Mouse (Mus musculus) midbrain, embryonic 13.5 days (tissue): Measurements from ENCODE around the gene Gpatch4. TPM values are rescaled to one million over a fixed set of nuclear protein-coding genes. Genes with fewer than 3 reads are reported as not detected.

Experiments used
- ATAC-seq: fragments of 200-750 bp; cut with Nextera tagmentation; 2 replicates; pipeline ENCODE4 v1.8.0; 2017; ENCODE audit warnings: mild to moderate bottlenecking, moderate TSS enrichment, moderate library complexity
- H3K27ac ChIP-seq: fragments of 300-500 bp; sonication (generic); 2 replicates; pipeline ENCODE4 v1.5.1; 2015; ENCODE audit warnings: inconsistent platforms, mild to moderate bottlenecking, moderate library complexity
- H3K27me3 ChIP-seq: fragments of 300-500 bp; sonication (generic); 2 replicates; pipeline ENCODE4 v1.6.1; 2015; ENCODE audit warnings: mild to moderate bottlenecking, inconsistent platforms
- H3K36me3 ChIP-seq: fragments of 300-500 bp; sonication (generic); 2 replicates; pipeline ENCODE4 v1.6.1; 2015; ENCODE audit warnings: mild to moderate bottlenecking, inconsistent platforms
- H3K4me1 ChIP-seq: fragments of 300-500 bp; sonication (generic); replicated peaks from 2 replicates; pipeline ENCODE4 v1.6.1; 2015; ENCODE audit warnings: inconsistent platforms
- H3K4me2 ChIP-seq: fragments of 300-500 bp; sonication (generic); replicated peaks from 2 replicates; pipeline ENCODE4 v1.6.1; 2015; ENCODE audit warnings: moderate library complexity, mild to moderate bottlenecking, inconsistent platforms
- H3K4me3 ChIP-seq: fragments of 300-500 bp; sonication (generic); replicated peaks from 2 replicates; pipeline ENCODE4 v1.5.1; 2015; ENCODE audit warnings: mild to moderate bottlenecking, inconsistent platforms
- H3K9ac ChIP-seq: fragments of 300-500 bp; sonication (generic); replicated peaks from 2 replicates; pipeline ENCODE4 v1.6.1; 2015; ENCODE audit warnings: mild to moderate bottlenecking, inconsistent platforms
- H3K9me3 ChIP-seq: fragments of 300-500 bp; sonication (generic); 2 replicates; pipeline ENCODE4 v1.6.1; 2016; ENCODE audit warnings: mild to moderate bottlenecking, inconsistent platforms
- WGBS: fragments of 180-500 bp; shearing (Covaris S2); methylation state at CpG from one replicate; pipeline ENCODE4 v1.1.7; 2015; 5-methylcytosine and 5-hydroxymethylcytosine counted together
- polyA plus RNA-seq: library from polyadenylated mRNA; unstranded; fragments of >200 nt; fragmentation: Nextera tagmentation; extraction: Ambion mirVana; gene quantifications from 2 replicates; pipeline ENCODE4 v1.2.1, GENCODE M21; 2015

The Gpatch4 gene
- polyA plus RNA-seq, 1 experiment from 2014 or later = 28.1 TPM

GRCm38 (mm10) chr3:88049532-88049931 lies 6.6 kb downstream of the Gpatch4 start:
- no peaks in the 10 kb centered on the region for H3K9me3 ChIP-seq
- 91% methylated on average over 3 of the region's 3 CpGs for WGBS
- no peaks in the 10 kb centered on the region for H3K4me1 ChIP-seq
- no peak for ATAC-seq
- H3K36me3 ChIP-seq = peaks cover 44% of the 10 kb centered on the region
- H3K4me3 ChIP-seq = no peak overlapping the region
- no peak overlapping the region for H3K4me2 ChIP-seq
- no peaks in the 10 kb centered on the region for H3K27me3 ChIP-seq
- H3K27ac ChIP-seq = no peak overlapping the region
- H3K9ac ChIP-seq = no peak overlapping the region

DNA sequence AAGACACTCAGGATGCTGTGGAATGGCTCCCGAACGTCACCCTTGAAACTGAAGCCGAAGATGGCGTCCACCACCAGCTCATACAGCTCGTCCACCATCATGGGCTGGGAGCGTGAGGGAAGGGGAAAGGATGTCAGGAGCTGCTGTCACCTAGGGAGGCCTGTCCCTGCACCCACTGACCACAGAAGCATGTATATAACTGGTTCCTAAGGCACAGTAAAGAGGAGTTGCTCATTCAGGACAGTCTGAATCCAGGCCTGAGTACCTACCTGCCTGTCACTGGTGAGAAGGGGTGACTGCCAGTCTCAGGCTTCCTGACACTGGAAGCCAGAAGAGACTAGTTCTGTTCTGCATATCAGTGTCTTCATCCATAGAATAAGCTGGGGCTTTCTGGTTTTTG lies 14.1 kb downstream of the Gpatch4 start:
- Histone ChIP-seq H3K9ac (peak overlapping the region; percentile 91), H3K9me3 (no peaks in the 10 kb centered on the region), H3K27me3 (no peaks in the 10 kb centered on the region), H3K36me3 (peaks cover 44% of the 10 kb centered on the region), H3K4me3 (peak overlapping the region; percentile 85), H3K4me1 (peaks cover 17% of the 10 kb centered on the region), H3K4me2 (peak overlapping the region; percentile 91), H3K27ac (no peak overlapping the region)
- WGBS = 91% methylated on average over 6 of the region's 6 CpGs
- no peak for ATAC-seq

- H3K27me3 ChIP-seq = no peaks in the 10 kb centered on the region
- peaks cover 33% of the 10 kb centered on the region for H3K36me3 ChIP-seq
- H3K4me3 ChIP-seq = peak within 1 kb of the TSS; percentile 85
- WGBS = 1% methylated on average over 59 of the region's 60 CpGs
- H3K4me2 ChIP-seq = peak within 1 kb of the TSS; percentile 91
- peak; percentile 98 for ATAC-seq
- peak within 1 kb of the TSS; percentile 91 for H3K9ac ChIP-seq
- H3K27ac ChIP-seq = peak within 1 kb of the TSS; percentile 78
- H3K9me3 ChIP-seq = no peaks in the 10 kb centered on the region
- H3K4me1 ChIP-seq = peaks cover 17% of the 10 kb centered on the region
Observed at GRCm38 (mm10) chr3:88057902-88058696, 15.2 kb downstream of the Gpatch4 start, which contains the start of gene Naxe. Gene Naxe (minus strand): TSS chr3:88058495.

- no peak overlapping the region for H3K9ac ChIP-seq
- peaks cover 17% of the 10 kb centered on the region for H3K27me3 ChIP-seq
- H3K27ac ChIP-seq = no peak overlapping the region
- no peaks in the 10 kb centered on the region for H3K4me1 ChIP-seq
- ATAC-seq = no peak
- no peaks in the 10 kb centered on the region for H3K9me3 ChIP-seq
- 32% methylated on average over 2 of the region's 2 CpGs for WGBS
- no peaks in the 10 kb centered on the region for H3K36me3 ChIP-seq
- no peak overlapping the region for H3K4me2 ChIP-seq
- H3K4me3 ChIP-seq = no peak overlapping the region
Observed at GRCm38 (mm10) chr3:88068386-88068785, 25.5 kb downstream of the Gpatch4 start.

DNA sequence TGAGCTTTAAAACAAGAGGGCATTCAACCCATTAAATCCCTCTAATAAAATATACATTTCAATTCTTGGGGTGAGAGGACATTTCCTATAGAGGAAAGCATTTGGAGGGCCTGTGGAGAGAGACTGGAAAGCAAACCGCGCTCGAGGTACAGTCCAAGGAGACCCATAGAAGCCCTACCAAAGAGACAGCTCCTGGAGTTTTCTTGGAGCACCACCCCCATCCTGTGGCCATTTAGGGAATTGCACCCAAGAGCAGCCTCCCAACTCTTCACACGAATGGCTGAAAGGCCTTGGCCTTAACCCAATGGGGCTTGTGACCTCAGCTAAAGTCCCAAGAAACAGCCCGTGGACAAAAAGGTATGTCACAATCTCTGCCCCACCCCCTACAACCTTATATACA lies 28.9 kb downstream of the Gpatch4 start:
- H3K4me1 ChIP-seq = no peaks in the 10 kb centered on the region
- H3K4me3 ChIP-seq = no peak overlapping the region
- no peaks in the 10 kb centered on the region for H3K9me3 ChIP-seq
- peak; percentile 85 for ATAC-seq
- 1% methylated on average over 5 of the region's 5 CpGs for WGBS
- no peak overlapping the region for H3K4me2 ChIP-seq
- no peak overlapping the region for H3K27ac ChIP-seq
- peaks cover 17% of the 10 kb centered on the region for H3K27me3 ChIP-seq
- no peak overlapping the region for H3K9ac ChIP-seq
- no peaks in the 10 kb centered on the region for H3K36me3 ChIP-seq

- Histone ChIP-seq H3K4me1 (no peaks in the 10 kb centered on the region), H3K9ac (no peak overlapping the region; the same call in 1 of the 2 replicates), H3K4me2 (no peak overlapping the region), H3K9me3 (no peaks in the 10 kb centered on the region), H3K27me3 (peaks cover 20% of the 10 kb centered on the region), H3K27ac (no peak overlapping the region), H3K36me3 (no peaks in the 10 kb centered on the region), H3K4me3 (no peak overlapping the region)
- ATAC-seq = no peak
- 65% methylated on average over 2 of the region's 2 CpGs for WGBS
Observed at GRCm38 (mm10) chr3:88073631-88074030, 30.7 kb downstream of the Gpatch4 start.

DNA sequence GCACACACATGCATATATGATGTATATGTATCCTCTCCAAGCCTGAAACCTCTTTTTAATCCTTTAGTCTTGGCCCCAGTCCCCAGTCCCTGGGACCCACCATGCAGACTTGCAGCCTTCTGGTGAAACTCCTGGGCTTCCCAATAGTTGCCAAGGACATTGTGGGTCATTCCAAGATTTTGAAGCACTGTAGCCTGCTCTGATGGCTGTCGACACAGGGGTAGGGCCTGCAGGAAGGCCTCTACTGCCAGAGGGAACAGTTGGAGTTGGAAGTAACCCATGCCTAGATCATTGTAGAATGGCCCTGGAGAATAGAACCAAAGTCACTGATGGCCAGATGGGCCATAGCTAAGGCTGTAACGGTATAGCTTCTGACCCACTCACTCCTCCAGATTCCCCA lies 31.4 kb downstream of the Gpatch4 start:
- no peaks in the 10 kb centered on the region for H3K4me1 ChIP-seq
- no peak overlapping the region for H3K4me2 ChIP-seq
- H3K36me3 ChIP-seq = no peaks in the 10 kb centered on the region
- H3K27me3 ChIP-seq = peaks cover 20% of the 10 kb centered on the region
- H3K9ac ChIP-seq = no peak overlapping the region
- H3K27ac ChIP-seq = no peak overlapping the region
- 66% methylated on average over 2 of the region's 2 CpGs for WGBS
- no peak for ATAC-seq
- H3K4me3 ChIP-seq = no peak overlapping the region
- no peaks in the 10 kb centered on the region for H3K9me3 ChIP-seq

GRCm38 (mm10) chr3:88074766-88075165 lies 31.9 kb downstream of the Gpatch4 start:
- no peak overlapping the region for H3K4me3 ChIP-seq
- no peaks in the 10 kb centered on the region for H3K9me3 ChIP-seq
- H3K27me3 ChIP-seq = peaks cover 19% of the 10 kb centered on the region
- no peak overlapping the region for H3K27ac ChIP-seq
- WGBS = 81% methylated on average over 8 of the region's 8 CpGs
- H3K4me1 ChIP-seq = no peaks in the 10 kb centered on the region
- H3K36me3 ChIP-seq = no peaks in the 10 kb centered on the region
- no peak for ATAC-seq
- H3K4me2 ChIP-seq = no peak overlapping the region
- H3K9ac ChIP-seq = no peak overlapping the region

DNA sequence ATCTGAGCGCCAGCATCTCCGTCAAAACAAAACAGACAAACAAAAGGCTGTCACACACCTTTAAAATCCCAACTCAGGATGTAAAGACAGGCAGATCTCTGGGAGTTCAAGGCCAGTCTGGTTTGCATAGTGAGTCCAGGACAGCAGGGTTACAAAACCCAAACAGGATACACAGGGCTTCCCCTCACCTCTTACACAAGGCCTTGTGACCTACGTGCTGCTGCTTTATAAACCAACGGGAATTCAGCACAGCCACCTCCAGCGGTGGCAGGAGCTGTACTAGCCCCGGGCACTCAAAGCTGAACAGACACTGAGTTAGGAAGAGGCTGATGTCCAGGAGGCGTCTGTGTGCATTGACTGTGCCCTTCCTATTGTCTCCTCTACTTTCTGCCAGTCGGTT lies 34.5 kb downstream of the Gpatch4 start:
- Histone ChIP-seq H3K4me1 (peaks cover 6% of the 10 kb centered on the region), H3K9me3 (no peaks in the 10 kb centered on the region), H3K27ac (no peak overlapping the region), H3K4me2 (no peak overlapping the region), H3K4me3 (no peak overlapping the region), H3K36me3 (no peaks in the 10 kb centered on the region), H3K27me3 (0 out of 2 replicates have a peak, but pooled peaks cover 2% of the 10 kb centered on the region), H3K9ac (no peak overlapping the region)
- WGBS = 41% methylated on average over 8 of the region's 8 CpGs
- ATAC-seq = no peak

DNA sequence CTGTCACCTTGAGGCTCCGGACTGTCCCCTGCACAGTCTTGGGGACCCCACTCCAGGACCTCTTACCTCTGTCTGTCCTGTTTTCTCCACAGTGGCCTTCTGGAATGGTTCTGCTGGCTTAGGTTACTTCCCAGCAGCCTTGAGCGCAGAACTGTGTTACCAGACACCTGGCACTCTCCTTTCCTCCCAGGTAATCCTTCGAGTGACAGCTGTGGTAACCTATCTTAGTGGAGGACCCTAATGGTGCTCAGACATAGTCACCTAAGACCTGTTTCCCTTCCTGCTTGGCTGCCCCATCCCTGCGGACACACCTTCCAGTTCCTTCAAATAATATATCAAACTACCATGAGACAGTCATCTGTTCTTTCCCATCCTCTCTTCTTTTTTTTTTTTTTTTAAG lies 35.3 kb downstream of the Gpatch4 start, which contains the start of gene Ttc24:
Ttc24 (minus strand) TSS at position 101 of the 400 bp plus-strand sequence.
- no peak within 1 kb of the TSS for H3K27ac ChIP-seq
- no peak within 1 kb of the TSS for H3K4me3 ChIP-seq
- no peaks in the 10 kb centered on the region for H3K36me3 ChIP-seq
- no peak within 1 kb of the TSS for H3K4me2 ChIP-seq
- ATAC-seq = no peak
- 0 out of 2 replicates have a peak, but pooled peaks cover 2% of the 10 kb centered on the region for H3K27me3 ChIP-seq
- peaks cover 13% of the 10 kb centered on the region for H3K4me1 ChIP-seq
- 86% methylated on average over 4 of the region's 4 CpGs for WGBS
- H3K9ac ChIP-seq = no peak within 1 kb of the TSS
- H3K9me3 ChIP-seq = no peaks in the 10 kb centered on the region

- 18% methylated on average over 33 of the region's 33 CpGs for WGBS
- Histone ChIP-seq H3K9ac (peak within 1 kb of the TSS; percentile 50; the same call in 1 of the 2 replicates), H3K4me1 (peaks cover 14% of the 10 kb centered on the region), H3K9me3 (no peaks in the 10 kb centered on the region), H3K27me3 (0 out of 2 replicates have a peak, but pooled peaks cover 2% of the 10 kb centered on the region), H3K27ac (peak within 1 kb of the TSS; percentile 57), H3K4me2 (peak within 1 kb of the TSS; percentile 82), H3K36me3 (no peaks in the 10 kb centered on the region), H3K4me3 (peak within 1 kb of the TSS; percentile 54)
- ATAC-seq = peak; percentile 94
Observed at GRCm38 (mm10) chr3:88081345-88082223, 38.7 kb downstream of the Gpatch4 start, which contains the start of gene Iqgap3. Gene Iqgap3 (plus strand): TSS chr3:88081971.

GRCm38 (mm10) chr3:88082224-88082618 lies 39.3 kb downstream of the Gpatch4 start:
- Histone ChIP-seq H3K4me3 (peak overlapping the region; percentile 54), H3K9ac (peak overlapping the region; percentile 19; the same call in 1 of the 2 replicates), H3K4me2 (peak overlapping the region; percentile 82), H3K9me3 (no peaks in the 10 kb centered on the region), H3K27me3 (0 out of 2 replicates have a peak, but pooled peaks cover 2% of the 10 kb centered on the region), H3K27ac (no peak overlapping the region), H3K4me1 (peaks cover 14% of the 10 kb centered on the region), H3K36me3 (no peaks in the 10 kb centered on the region)
- WGBS = 4% methylated on average over 13 of the region's 13 CpGs
- 0 out of 2 replicates have a peak, but pooled peaks have one; percentile 10 for ATAC-seq
